Mouse (Mus musculus) myocyte (in vitro differentiated cells): ENCODE data around the gene Cacng3.

Source experiments
- CEBPB ChIP-seq: IDR thresholded peaks from 2 replicates; pipeline ENCODE4 v1.6.1; 2011; ENCODE audit warnings: mild to moderate bottlenecking, moderate library complexity; ENCODE audit not compliant: poor library complexity, insufficient read depth, severe bottlenecking
- E2F4 ChIP-seq: IDR thresholded peaks from one replicate; pipeline ENCODE4 v1.6.1; 2011; ENCODE audit warnings: mild to moderate bottlenecking, control low read depth, moderate library complexity; ENCODE audit not compliant: insufficient read depth
- MAX ChIP-seq: IDR thresholded peaks from one replicate; pipeline ENCODE4 v1.6.1; 2011; ENCODE audit warnings: low read depth, mild to moderate bottlenecking, control low read depth
- MYOD1 ChIP-seq, 3 experiments: IDR thresholded peaks; one replicate each; pipeline ENCODE4 v1.6.1; 2011; ENCODE audit warnings: control low read depth in 2 of 3, low read depth in 2 of 3, mild to moderate bottlenecking in 2 of 3, moderate library complexity in 1 of 3; ENCODE audit not compliant: insufficient read length in 2 of 3, control insufficient read depth in 1 of 3
- MYOG ChIP-seq, 3 experiments: IDR thresholded peaks; one replicate each; pipeline ENCODE4 v1.6.1; 2011; ENCODE audit warnings: control low read depth in 2 of 3, low read depth in 2 of 3, mild to moderate bottlenecking in 2 of 3; ENCODE audit not compliant: insufficient read length in 2 of 3, control insufficient read depth in 1 of 3, insufficient read depth in 1 of 3
- POLR2A ChIP-seq: IDR thresholded peaks from one replicate; pipeline ENCODE4 v1.6.1; 2011; ENCODE audit warnings: low read depth, mild to moderate bottlenecking, control low read depth, moderate library complexity; ENCODE audit not compliant: insufficient read length
- POLR2AphosphoS2 ChIP-seq: IDR thresholded peaks from one replicate; pipeline ENCODE4 v1.6.1; 2011; ENCODE audit warnings: low read depth, control low read depth; ENCODE audit not compliant: insufficient read length
- REST ChIP-seq: IDR thresholded peaks from one replicate; pipeline ENCODE4 v1.6.1; 2011; ENCODE audit warnings: mild to moderate bottlenecking, control low read depth, moderate library complexity; ENCODE audit not compliant: insufficient read depth, insufficient read length
- SRF ChIP-seq: IDR thresholded peaks from one replicate; pipeline ENCODE4 v1.6.1; 2011; ENCODE audit warnings: low read depth; ENCODE audit not compliant: control insufficient read depth, insufficient read length
- TCF12 ChIP-seq: IDR thresholded peaks from one replicate; pipeline ENCODE4 v1.6.1; 2011; ENCODE audit warnings: mild to moderate bottlenecking, control low read depth; ENCODE audit not compliant: poor library complexity, insufficient read depth, severe bottlenecking
- TCF3 ChIP-seq: IDR thresholded peaks from one replicate; pipeline ENCODE4 v1.6.1; 2011; ENCODE audit warnings: low read depth, control low read depth; ENCODE audit not compliant: insufficient read length
- USF1 ChIP-seq: IDR thresholded peaks from one replicate; pipeline ENCODE4 v1.6.1; 2011; ENCODE audit warnings: low read depth, mild to moderate bottlenecking, control low read depth, moderate library complexity

DNA sequence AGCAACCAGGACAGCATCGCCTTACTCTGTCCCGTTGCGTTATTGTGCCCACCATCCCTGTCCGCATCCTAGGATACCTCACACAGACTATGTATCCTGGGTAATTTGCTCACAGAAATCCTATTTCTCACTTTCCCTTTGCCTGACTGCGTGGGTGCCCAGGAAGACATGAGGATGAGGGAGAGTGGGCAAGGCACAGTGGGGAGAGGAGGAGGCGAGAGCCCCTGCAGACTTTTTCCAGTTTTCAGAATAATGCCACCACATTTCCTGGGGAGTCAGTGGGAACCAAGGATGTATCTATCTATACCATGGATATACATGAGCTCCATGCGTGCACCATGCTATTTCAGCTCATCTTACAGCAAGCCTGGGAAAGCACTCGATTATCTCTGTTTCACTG lies 57.9 kb downstream of the Cacng3 start:
- TF ChIP-seq E2F4 = no peak
- no peak for TF ChIP-seq POLR2A
- no peak for TF ChIP-seq MYOD1 (IDR thresholded peaks at IDR 0.05; ENCODE audit: control insufficient read depth in 1 of 3, insufficient read length in 2 of 3, low read depth in 2 of 3)
- no peak for TF ChIP-seq POLR2AphosphoS2
- no peak for TF ChIP-seq TCF12
- no peak for TF ChIP-seq USF1
- no peak for TF ChIP-seq MAX
- no peak for TF ChIP-seq CEBPB
- no peak for TF ChIP-seq TCF3
- TF ChIP-seq MYOG (IDR thresholded peaks at IDR 0.05; ENCODE audit: control insufficient read depth in 1 of 3, insufficient read depth in 1 of 3, insufficient read length in 2 of 3, low read depth in 2 of 3) = no peak
- no peak for TF ChIP-seq SRF
- no peak for TF ChIP-seq REST
